Mouse (Mus musculus): ENCODE results near the gene Npr1. TPM values are rescaled to one million over a fixed set of nuclear protein-coding genes. Genes with fewer than 3 reads are reported as not detected.

Gene Npr1
- total and polyA plus RNA-seq, 3 experiments, result 193 to 367 (median 290) TPM

GRCm38 (mm10) chr3:90475831-90476611 lies 10.4 kb upstream of the Npr1 start, which contains the start of gene Ilf2:
Gene Ilf2, plus strand, starts transcription at chr3:90476126.
- peak; percentile 96 for DNase-seq

DNA sequence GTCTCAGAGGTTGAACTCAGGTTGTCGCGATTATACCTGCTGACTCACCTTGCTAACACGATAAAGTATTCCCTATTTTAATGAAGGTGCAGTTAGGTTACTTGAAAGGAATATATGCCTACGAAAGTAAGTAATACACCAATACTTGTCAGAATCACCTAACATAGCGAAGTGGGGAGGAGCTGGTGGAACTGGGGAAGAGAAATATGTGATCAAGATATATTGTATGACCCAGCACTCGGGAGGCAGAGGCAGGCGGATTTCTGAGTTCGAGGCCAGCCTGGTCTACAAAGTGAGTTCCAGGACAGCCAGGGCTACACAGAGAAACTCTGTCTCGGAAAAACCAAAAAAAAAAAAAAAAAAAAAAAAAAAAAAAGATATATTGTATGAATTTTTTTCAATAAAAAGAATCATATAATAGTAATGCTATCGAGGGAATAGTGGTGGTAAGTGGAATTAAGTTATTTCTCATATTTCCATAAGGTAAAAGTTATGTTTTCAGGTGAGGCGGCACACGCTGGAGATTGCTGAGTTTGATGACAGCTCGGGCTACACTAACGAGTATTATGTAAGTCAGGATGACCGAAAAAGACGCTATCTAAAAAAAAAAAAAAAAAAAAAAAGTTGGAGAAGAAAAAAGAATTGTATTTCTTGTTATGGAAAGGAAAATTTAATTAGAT lies 9.6 kb upstream of the Npr1 start:
- no peak for DNase-seq

DNA sequence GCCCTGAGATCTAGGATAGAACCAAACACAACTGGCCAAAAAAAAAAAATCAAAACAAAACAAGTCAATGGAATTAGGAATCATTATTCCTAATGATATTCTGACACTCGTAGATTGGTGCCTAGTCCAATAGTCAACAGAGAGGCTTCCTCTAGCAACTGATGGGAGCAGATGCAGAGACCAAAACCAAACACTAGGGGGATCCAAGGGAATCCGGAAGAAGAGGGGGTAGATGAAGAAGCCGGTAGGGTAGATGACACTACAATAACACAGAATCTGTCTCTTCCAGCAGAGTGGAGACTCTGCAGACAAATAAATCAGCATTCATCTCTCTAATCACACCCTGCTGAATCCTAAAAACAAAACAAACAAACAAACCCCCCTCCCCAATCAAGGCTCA lies 6.5 kb upstream of the Npr1 start:
- peak; percentile 75 for DNase-seq

DNA sequence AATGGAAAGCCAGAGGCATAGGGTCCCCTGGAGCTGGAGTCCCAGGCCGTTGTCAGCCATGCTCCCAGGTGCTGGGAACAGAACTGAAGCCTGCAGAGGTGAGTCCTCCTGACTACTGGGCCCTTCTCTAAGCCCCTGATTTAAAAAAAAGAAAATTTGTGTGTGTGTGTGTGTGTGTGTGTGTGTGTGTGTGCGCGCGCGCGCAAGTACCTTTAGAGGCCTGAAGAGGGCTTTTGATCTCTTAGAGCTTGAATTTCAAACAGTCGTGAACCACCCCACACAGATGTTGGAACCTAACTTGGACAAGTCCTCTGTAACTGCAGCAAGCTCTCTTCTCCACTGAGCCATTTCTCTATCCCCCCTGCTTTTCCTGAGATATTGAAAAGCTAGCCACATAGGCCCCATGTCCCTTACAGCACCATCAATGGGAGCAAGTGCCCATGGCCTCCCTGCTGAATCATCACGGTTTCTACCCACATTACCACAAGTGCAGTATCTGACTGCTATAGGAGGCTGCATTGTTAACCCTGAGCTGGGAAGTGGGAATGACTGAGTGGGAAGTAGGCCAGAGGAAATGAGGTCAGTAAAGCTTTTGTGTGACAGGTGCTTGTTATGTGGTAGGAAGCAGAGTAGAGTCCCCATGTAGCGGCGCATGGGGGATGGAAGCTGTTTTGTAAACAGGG lies 2.1 kb upstream of the Npr1 start:
- no peak for DNase-seq

GRCm38 (mm10) chr3:90466311-90466766 lies 673 bp upstream of the Npr1 start:
- peak; percentile 87 for DNase-seq

- peak; percentile 67 for DNase-seq
Measured at GRCm38 (mm10) chr3:90465081-90465685, 483 bp downstream of the Npr1 start.

DNA sequence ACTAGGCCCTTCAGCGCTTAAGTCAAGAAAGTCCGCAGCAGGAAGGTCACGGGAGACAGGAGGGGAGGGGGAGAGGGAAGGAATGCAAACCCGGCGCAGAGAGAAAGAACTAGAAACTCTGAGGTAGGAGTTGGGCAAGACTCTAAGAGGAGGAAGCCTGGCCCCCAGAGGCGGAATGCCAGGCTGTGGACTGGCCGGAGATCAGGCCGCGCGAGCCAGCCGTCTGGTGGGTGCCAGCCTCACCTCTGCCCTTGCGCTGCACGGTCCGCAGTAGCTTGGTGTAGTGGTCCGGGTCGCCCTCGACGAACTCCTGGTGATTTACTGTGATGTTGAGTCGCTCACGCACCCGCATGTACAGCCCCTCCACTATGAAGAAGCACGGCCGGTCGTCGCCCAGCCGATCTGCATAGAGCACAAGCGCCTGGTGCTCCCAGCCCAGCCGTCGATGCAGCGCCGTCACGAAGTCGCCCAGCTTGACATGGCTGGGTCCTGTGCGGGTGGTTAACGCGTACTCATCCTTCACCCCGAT lies 1.1 kb downstream of the Npr1 start:
- DNase-seq, result peak; percentile 80

DNA sequence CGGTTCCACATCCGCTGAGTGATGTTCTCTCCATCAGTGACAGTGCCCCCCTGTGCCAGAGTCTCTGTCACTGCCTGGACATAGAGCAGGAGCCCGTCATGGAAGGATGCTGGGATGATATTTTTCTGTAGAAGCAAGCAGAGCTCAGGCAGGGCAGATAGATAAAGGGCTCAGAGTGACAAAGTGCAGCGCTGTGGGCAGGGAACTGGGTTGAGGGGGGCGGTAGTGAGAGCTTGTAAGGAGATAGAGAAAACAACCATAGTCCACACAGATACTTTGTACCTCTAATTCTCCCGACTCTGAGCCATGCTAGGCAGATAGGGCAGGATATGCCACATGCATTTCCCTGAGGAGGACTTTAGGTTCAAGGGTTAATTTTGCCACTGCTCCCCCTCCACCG lies 3.1 kb downstream of the Npr1 start:
- DNase-seq, result no peak

GRCm38 (mm10) chr3:90461935-90462334 lies 3.7 kb downstream of the Npr1 start:
- no peak for DNase-seq

DNA sequence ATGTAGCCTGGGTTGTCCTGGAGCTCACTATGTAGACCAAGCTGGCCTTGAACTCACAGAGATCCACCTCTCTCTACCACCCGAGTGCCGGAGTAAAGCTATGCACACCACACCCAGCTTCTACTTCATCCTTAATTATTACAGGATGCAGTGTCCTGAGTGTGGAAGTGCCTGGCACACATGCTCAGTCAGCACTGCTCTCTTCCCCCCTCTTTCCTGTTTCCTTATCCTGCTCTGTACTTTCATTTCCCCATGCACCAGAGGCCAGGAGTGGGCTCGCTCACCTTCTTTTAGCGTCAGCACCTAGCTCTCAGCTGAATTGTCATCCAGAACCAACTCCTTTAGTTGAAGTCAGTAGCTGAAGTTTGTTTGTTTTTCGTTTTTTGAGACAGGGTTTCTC lies 5.4 kb downstream of the Npr1 start:
- DNase-seq, result no peak

DNA sequence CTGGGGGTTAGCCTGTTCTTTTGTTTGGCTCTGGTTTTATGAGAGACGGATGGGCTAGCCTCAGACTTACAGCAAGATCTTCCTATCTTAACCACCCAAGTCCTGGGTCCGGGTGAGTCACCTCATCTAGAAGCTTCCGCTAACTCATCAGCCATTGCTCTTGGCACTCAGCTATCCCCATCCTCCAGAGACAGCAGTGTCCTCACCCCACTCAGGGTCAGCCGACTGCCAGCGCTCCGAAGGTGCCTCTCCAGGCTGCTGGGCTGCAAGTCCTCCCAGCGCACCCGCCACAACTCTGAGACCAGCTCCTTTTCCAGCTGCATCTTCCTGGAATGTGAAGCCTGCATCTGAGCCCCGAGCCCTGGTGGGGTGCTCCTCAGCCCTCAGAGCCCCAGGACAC lies 5.9 kb downstream of the Npr1 start:
- DNase-seq, result peak; percentile 65

DNA sequence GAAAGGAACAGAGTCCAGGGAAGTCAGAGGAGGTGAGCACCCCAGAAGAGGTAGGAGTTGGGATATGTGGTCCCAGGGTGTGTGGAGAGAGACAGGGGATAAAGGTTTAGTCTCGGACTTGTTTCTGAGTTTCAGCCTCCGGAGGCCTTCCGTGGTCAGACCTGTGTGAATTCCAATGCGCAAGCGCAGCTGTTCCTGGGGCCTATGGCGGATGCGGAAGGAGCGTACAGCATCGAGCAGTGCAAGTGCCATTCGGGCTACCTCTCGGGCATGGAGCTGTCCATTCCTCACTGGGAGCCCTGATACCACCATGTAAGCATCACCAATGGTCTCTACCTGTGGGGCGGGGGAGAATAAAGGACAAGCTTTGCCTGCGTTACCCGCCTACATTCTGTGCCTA lies 10.7 kb downstream of the Npr1 start:
- DNase-seq, result no peak

GRCm38 (mm10) chr3:90451396-90452095 lies 14.1 kb downstream of the Npr1 start:
- no peak for DNase-seq

GRCm38 (mm10) chr3:90450874-90451273 lies 14.8 kb downstream of the Npr1 start:
- DNase-seq, result no peak

DNA sequence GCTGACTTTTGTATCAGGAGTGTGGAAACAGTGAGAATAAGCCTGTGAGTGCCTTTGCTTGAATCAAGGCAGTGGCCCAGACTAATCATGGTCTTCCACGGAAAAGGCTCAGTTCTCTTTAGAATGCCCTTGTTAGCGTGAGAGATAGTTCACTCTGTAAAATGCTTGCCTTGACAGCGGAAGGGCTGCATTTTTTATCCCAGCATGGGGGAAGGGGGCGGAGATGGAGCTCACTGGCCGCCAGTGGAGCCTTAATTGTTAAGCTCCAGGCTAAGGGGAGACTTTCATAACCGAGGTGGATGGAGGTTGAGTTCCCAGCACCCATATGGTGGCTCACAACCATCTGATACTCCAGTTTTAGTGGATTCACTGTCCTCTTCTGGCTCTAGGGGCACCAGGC lies 17.0 kb downstream of the Npr1 start:
- no peak for DNase-seq

DNA sequence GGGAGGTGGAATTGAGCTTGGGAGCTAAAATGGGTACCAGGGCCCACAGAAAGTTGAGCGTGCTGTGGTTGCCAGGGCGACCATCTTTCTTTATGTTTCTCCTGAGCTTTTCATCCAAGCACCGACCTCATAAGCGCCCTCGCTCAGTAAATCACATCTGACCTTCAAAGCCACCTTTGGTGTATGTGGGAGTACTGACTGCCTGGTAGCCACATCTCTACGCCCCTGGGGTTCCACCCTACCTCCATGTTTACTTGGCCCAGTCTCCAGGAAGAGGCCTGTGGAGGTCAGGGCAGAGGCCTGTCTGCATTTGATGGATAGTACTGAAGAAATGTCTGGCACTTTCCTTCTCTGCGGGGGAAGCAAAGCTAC lies 18.6 kb downstream of the Npr1 start:
- DNase-seq, result peak; percentile 62

DNA sequence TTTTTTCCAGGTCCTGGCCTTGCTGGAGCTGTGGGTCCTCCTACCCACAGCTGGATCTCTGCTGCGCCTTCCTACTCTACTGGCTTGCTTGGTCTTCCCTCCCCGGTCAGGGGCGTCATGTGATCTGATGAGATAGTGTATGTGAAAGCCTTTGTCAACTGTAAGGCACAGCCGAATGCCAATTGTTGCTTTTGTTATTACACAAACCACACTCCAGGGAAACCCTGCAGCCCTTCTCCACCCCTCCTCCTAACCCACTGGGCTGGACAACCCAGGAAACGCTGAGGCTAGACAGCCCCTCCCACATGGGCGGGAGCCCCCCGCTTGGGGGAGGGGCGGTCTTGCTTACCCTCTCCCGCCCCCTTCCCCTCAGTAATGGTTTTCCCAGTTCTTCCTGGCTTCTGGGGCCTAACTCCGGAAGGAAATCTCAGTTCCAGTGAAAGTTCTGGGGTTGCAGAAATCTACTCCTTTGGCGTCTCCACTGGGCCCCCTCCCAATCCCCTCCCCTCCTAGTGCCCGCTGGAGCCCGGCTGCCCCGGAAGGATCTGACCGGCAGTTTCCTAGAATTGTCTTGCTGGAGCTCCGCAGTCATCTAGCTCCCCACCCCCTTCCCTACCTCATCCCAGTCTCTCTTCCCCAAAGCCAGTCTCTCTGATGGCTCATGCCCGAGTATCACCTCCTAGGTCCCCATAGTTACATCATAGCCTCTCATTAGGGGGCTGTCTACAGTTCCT lies 19.1 kb downstream of the Npr1 start:
- peak; percentile 93 for DNase-seq

GRCm38 (mm10) chr3:90445417-90446200 lies 20.1 kb downstream of the Npr1 start:
- no peak for DNase-seq

DNA sequence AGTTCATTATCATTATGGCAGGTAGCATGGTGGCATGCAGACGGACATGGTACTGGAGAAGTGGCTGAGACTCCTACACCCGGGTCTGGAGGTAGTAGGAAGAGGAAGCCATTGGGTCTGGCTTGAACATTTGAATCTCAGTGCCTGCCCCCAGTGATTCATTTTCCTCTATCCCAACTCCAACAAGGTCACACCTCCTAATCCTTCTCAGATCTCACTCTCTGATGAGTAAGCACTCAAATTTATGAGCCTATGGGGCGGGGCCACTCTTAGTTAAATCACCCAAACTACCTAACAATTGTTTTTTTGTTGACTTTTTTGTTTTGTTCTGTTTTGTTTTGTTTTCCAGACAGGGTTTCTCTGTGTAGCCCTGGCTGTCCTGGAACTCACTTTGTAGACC lies 21.7 kb downstream of the Npr1 start:
- peak; percentile 71 for DNase-seq

GRCm38 (mm10) chr3:90440756-90441155 lies 24.9 kb downstream of the Npr1 start:
- DNase-seq, result no peak

Data from adrenal gland, adult 2 months (tissue).